Mouse (Mus musculus) C2C12 (cell line): ENCODE data around the gene Plxna4.

Experiments
- CTCF ChIP-seq: IDR thresholded peaks from one replicate; pipeline ENCODE4 v1.5.1; 2011; ENCODE audit not compliant: control insufficient read depth, insufficient read depth, insufficient read length
- MYOD1 ChIP-seq: IDR thresholded peaks from one replicate; pipeline ENCODE4 v1.6.1; 2011; ENCODE audit warnings: low read depth; ENCODE audit not compliant: control insufficient read depth, insufficient read length
- MYOG ChIP-seq: IDR thresholded peaks from one replicate; pipeline ENCODE4 v1.6.1; 2011; ENCODE audit not compliant: control insufficient read depth, insufficient read length; ENCODE audit errors: extremely low read depth
- USF1 ChIP-seq: IDR thresholded peaks from one replicate; pipeline ENCODE4 v1.6.1; 2011; ENCODE audit warnings: low read depth, mild to moderate bottlenecking, control low read depth, moderate library complexity

- TF ChIP-seq USF1: no peak
- TF ChIP-seq CTCF: no peak
- TF ChIP-seq MYOD1: no peak
- no peak for TF ChIP-seq MYOG
Observed at GRCm38 (mm10) chr6:32444393-32444792, 143.6 kb downstream of the Plxna4 start.
